Mouse (Mus musculus): ENCODE results near the gene Hsd11b1.

GRCm38 (mm10) chr1:193309785-193310518 lies 46.1 kb upstream of the Hsd11b1 start:
- no peak for TF ChIP-seq CTCF (IDR thresholded peaks at IDR 0.05)
- no peak for TF ChIP-seq POLR2A (IDR thresholded peaks at IDR 0.05; ENCODE audit: insufficient read depth, low read depth, low read length)

Data from heart, adult 2 months (tissue).